Mouse (Mus musculus) heart, embryonic 10.5 days (tissue): Measurements from ENCODE around the gene Dync1i2. TPM values are rescaled to one million over a fixed set of nuclear protein-coding genes. Genes with fewer than 3 reads are reported as not detected.

Source experiments
- DNase-seq: peaks from one replicate; pipeline ENCODE4 v3.0.0-alpha.2; 2017; ENCODE audit warnings: low spot score
- H3K27ac ChIP-seq: fragments of 300-500 bp; sonication (generic); 2 replicates; pipeline ENCODE4 v1.5.1; 2016; ENCODE audit warnings: mild to moderate bottlenecking
- H3K27me3 ChIP-seq: fragments of 300-500 bp; sonication (generic); 2 replicates; pipeline ENCODE4 v1.6.1; 2016; ENCODE audit warnings: mild to moderate bottlenecking; ENCODE audit not compliant: poor library complexity, insufficient read depth, severe bottlenecking
- H3K36me3 ChIP-seq: fragments of 300-500 bp; sonication (generic); 2 replicates; pipeline ENCODE4 v1.6.1; 2016; ENCODE audit warnings: mild to moderate bottlenecking, moderate library complexity
- H3K4me1 ChIP-seq: fragments of 300-500 bp; sonication (generic); 2 replicates; pipeline ENCODE4 v1.6.1; 2016; ENCODE audit warnings: mild to moderate bottlenecking
- H3K4me3 ChIP-seq: fragments of 300-500 bp; sonication (generic); 2 replicates; pipeline ENCODE4 v1.5.1; 2016; ENCODE audit warnings: mild to moderate bottlenecking, moderate library complexity
- H3K9me3 ChIP-seq: fragments of 300-500 bp; sonication (generic); 2 replicates; pipeline ENCODE4 v1.6.1; 2016; ENCODE audit warnings: mild to moderate bottlenecking, moderate library complexity
- WGBS: fragments of 180-500 bp; shearing (Covaris S2); methylation state at CpG from one replicate; pipeline ENCODE4 v1.1.7; 2016; 5-methylcytosine and 5-hydroxymethylcytosine counted together
- polyA plus RNA-seq: library from polyadenylated mRNA; unstranded; fragments of >200 nt; fragmentation: Nextera tagmentation; extraction: Ambion mirVana; gene quantifications from 2 replicates; pipeline ENCODE4 v1.2.1, GENCODE M21; 2016

Gene Dync1i2
- 69.4 and 70.4 TPM in 2 replicates for polyA plus RNA-seq

DNA sequence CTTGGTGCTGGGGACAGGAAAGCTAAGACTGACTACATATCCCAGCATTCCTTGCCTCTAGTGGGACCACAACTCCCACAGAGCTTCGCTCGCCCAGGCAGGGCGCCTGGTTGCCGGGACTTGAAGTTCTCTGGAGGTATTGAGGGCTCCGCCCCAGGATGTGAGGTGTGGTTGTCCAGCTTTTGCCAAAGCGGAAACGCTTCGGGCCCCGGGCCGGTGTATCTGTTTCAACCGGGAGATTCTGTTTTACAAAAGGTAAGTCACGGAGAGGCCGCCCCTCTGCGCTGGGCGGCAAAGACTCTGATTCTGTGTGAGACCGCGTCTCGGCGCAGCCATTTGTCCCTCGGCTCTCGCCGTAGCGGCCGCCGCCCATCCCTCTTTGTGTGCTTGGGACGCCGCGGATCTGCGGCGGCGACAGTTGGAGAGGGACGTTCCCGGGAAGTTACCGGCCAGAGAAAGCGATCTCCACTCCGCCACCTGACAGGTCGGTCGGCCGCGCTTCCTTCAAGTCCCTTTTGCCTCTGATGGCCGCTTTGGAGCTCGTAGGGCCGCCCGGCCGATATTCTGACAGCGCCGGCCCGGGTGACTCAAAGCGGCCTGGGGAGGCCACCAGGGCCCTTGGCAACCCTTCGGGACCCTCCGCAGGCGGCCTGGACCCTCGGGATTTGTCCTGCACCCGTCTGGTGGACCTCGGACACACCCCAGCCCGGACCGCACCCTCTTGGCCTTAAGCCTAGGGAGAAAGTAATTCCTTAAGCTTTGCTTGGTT, at the start of gene Dync1i2:
Dync1i2 (plus strand) TSS at position 116 of the 769 bp plus-strand sequence.
- Histone ChIP-seq H3K9me3 (no peaks in the 10 kb centered on the region), H3K4me3 (peak within 1 kb of the TSS; percentile 99), H3K27ac (peak within 1 kb of the TSS; percentile 96), H3K36me3 (peaks cover 19% of the 10 kb centered on the region), H3K27me3 (no peaks in the 10 kb centered on the region), H3K4me1 (peaks cover 8% of the 10 kb centered on the region; the same call in 1 of the 2 replicates)
- peak; percentile 98 for DNase-seq
- WGBS, result under 1% methylated on average over 57 of the region's 57 CpGs

- H3K9me3 ChIP-seq, result no peaks in the 10 kb centered on the region
- H3K36me3 ChIP-seq, result no peaks in the 10 kb centered on the region
- H3K27me3 ChIP-seq, result no peaks in the 10 kb centered on the region
- H3K27ac ChIP-seq, result no peak overlapping the region
- no peak overlapping the region for H3K4me3 ChIP-seq
- DNase-seq, result no peak
- 80% methylated on average over 25 of the region's 25 CpGs for WGBS
- peaks cover 11% of the 10 kb centered on the region; the same call in 1 of the 2 replicates for H3K4me1 ChIP-seq
Measured at GRCm38 (mm10) chr2:71162831-71163621, 48.5 kb upstream of the Dync1i2 start.

GRCm38 (mm10) chr2:71167211-71167610, 44.3 kb upstream of the Dync1i2 start:
- DNase-seq, result no peak
- WGBS, result 69% methylated on average over 4 of the region's 4 CpGs
- H3K36me3 ChIP-seq, result no peaks in the 10 kb centered on the region

DNA sequence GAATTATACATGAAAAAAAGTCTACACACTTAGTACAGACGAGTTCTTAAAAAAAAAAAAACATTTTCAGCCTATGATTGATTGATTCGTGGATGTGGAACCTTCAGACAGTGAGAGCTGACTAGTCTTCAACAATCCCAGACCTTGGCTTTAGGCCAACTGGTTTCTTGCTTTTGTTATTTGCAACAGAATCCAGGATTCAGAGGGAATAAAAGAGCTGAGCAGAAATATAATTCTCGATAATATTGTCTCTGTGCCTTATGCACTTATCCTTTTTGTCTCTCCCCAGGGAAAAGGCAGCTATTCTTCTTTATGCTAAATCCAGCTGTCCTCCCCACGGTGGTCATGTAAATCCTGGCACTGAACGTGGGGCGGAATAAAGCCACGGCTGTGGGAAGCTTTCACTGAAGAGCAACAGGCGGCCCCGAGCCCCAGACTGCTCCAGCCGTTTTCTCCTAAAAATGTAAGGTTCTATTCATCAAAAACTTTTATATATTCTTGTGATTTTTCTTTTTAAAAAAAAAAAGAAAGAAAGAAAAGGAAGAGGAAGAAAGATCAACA, 43.0 kb upstream of the Dync1i2 start:
- Histone ChIP-seq H3K27ac (no peak overlapping the region), H3K4me3 (no peak overlapping the region), H3K27me3 (no peaks in the 10 kb centered on the region), H3K9me3 (no peaks in the 10 kb centered on the region), H3K4me1 (no peaks in the 10 kb centered on the region), H3K36me3 (no peaks in the 10 kb centered on the region)
- 72% methylated on average over 10 of the region's 10 CpGs for WGBS
- DNase-seq, result no peak

More at GRCm38 (mm10) chr2:71167211-71167610, 44.3 kb upstream of the Dync1i2 start:
- no peak overlapping the region for H3K27ac ChIP-seq
- no peak overlapping the region for H3K4me3 ChIP-seq
- H3K9me3 ChIP-seq, result no peaks in the 10 kb centered on the region
- no peaks in the 10 kb centered on the region; the same call in 1 of the 2 replicates for H3K4me1 ChIP-seq
- H3K27me3 ChIP-seq, result no peaks in the 10 kb centered on the region

DNA sequence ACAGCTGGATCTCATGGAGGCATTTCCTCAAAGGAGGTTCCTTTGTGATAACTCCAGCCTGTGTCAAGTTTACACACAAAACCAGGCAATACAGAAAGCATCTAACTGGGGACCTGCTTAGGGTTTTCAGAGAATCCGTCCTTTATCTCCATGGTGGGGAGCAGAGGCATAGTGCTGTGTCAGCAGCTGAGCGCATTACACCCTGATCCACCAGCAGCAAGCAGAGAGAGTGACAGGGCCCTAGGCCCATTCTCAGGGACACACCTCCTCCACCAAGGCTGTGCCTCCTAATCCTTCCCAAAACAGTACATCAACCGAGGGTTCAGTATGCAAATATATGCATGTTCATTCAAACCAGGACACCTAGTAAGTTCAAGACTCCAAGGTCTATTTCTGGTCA, 38.5 kb upstream of the Dync1i2 start:
- H3K4me3 ChIP-seq, result no peak overlapping the region
- H3K27me3 ChIP-seq, result no peaks in the 10 kb centered on the region
- 55% methylated on average over 3 of the region's 3 CpGs for WGBS
- H3K9me3 ChIP-seq, result no peaks in the 10 kb centered on the region
- H3K36me3 ChIP-seq, result no peaks in the 10 kb centered on the region
- no peak overlapping the region for H3K27ac ChIP-seq
- DNase-seq, result no peak
- H3K4me1 ChIP-seq, result no peaks in the 10 kb centered on the region

GRCm38 (mm10) chr2:71176329-71177249, 34.9 kb upstream of the Dync1i2 start:
- no peak for DNase-seq
- no peak overlapping the region for H3K27ac ChIP-seq
- no peaks in the 10 kb centered on the region for H3K36me3 ChIP-seq
- 59% methylated on average over 9 of the region's 9 CpGs for WGBS
- no peaks in the 10 kb centered on the region for H3K9me3 ChIP-seq
- H3K4me3 ChIP-seq, result no peak overlapping the region
- no peaks in the 10 kb centered on the region for H3K27me3 ChIP-seq
- 0 out of 2 replicates have a peak, but pooled peaks cover 5% of the 10 kb centered on the region for H3K4me1 ChIP-seq

DNA sequence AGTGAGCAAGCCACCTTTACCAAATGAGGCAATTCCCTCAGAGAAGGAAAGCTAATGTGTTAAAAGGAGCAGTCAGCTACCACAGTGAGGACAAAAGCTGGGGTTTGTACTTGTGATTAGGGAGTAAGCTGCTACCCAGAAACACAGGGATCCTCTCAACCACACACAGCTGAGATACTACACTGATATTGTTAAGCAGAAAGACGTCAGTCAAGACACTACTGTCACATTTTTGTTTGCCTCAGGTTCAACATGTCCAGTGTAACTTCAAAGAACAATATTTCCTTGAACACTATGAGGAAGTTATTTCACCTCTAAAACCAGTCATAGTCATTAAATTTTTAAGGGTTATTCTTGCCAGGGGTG, 34.3 kb upstream of the Dync1i2 start:
- no peak overlapping the region for H3K4me3 ChIP-seq
- no peaks in the 10 kb centered on the region for H3K27me3 ChIP-seq
- H3K4me1 ChIP-seq, result 0 out of 2 replicates have a peak, but pooled peaks cover 5% of the 10 kb centered on the region
- no peaks in the 10 kb centered on the region for H3K9me3 ChIP-seq
- 48% methylated on average over 1 of the region's 1 CpGs for WGBS
- no peak for DNase-seq
- no peaks in the 10 kb centered on the region for H3K36me3 ChIP-seq
- H3K27ac ChIP-seq, result no peak overlapping the region

GRCm38 (mm10) chr2:71177760-71178159, 33.7 kb upstream of the Dync1i2 start:
- Histone ChIP-seq H3K27ac (no peak overlapping the region), H3K27me3 (no peaks in the 10 kb centered on the region), H3K9me3 (no peaks in the 10 kb centered on the region), H3K36me3 (no peaks in the 10 kb centered on the region), H3K4me1 (0 out of 2 replicates have a peak, but pooled peaks cover 5% of the 10 kb centered on the region), H3K4me3 (no peak overlapping the region)
- WGBS, result 95% methylated on average over 1 of the region's 1 CpGs
- DNase-seq, result no peak

- WGBS, result 83% methylated on average over 10 of the region's 10 CpGs
- H3K4me3 ChIP-seq, result no peak overlapping the region
Measured at GRCm38 (mm10) chr2:71179716-71180115, 31.8 kb upstream of the Dync1i2 start.

DNA sequence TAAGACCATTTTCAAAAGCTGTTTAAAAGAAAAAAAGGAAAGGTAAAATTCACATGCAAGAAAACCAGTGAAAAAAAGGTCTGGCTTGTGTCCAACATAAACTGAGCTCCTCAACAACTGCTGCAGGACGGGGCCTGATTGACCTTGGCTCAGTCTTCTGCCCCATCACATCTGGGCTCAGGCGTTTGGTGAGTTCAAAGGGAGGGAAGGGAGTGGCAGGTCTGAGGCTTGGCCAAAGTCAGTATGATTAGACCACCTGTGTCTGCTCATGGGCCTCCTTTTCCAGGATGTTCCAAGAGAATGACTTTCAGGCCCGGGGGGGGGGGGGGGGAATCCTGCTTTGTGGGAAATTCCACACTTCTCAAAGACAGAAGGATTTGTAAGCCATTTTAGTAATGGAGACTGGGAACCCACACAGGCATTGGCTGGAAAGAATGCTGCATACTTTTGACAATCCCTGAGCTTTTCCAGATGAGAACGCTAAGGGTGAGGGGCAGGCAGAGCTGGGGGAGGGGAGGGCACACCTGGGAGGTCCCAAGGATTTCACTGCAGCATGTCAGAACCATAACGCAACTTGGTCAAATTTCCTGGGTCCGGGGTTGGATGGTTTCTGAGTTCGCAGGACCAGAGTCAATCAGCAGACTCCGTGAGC, 30.8 kb upstream of the Dync1i2 start:
- Histone ChIP-seq H3K27me3 (no peaks in the 10 kb centered on the region), H3K36me3 (no peaks in the 10 kb centered on the region), H3K4me3 (no peak overlapping the region), H3K4me1 (0 out of 2 replicates have a peak, but pooled peaks cover 5% of the 10 kb centered on the region), H3K27ac (no peak overlapping the region), H3K9me3 (no peaks in the 10 kb centered on the region)
- 59% methylated on average over 8 of the region's 8 CpGs for WGBS
- no peak for DNase-seq

More at GRCm38 (mm10) chr2:71179716-71180115, 31.8 kb upstream of the Dync1i2 start:
- H3K27me3 ChIP-seq, result no peaks in the 10 kb centered on the region
- H3K27ac ChIP-seq, result no peak overlapping the region
- H3K9me3 ChIP-seq, result no peaks in the 10 kb centered on the region
- H3K4me1 ChIP-seq, result 0 out of 2 replicates have a peak, but pooled peaks cover 5% of the 10 kb centered on the region
- H3K36me3 ChIP-seq, result no peaks in the 10 kb centered on the region
- DNase-seq, result no peak

DNA sequence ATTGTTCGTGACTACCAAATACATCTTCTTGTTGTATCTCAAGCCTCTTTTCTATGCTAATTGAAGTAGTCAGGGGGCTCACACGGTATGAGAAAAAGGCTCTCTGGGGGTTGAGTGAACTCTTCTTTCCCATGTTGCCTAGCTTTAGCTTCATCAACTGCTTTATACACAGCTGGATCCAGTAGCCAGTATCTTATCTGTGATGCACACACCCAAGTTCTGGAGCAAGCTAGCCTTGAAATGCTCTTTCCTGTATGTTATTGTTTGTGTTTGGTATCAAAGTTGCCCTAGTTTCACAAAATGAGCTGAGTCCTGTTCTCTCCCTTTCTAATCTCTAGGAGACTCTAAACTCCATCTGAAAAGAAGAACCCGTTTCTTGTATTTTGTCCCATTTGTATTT, 23.6 kb upstream of the Dync1i2 start:
- H3K36me3 ChIP-seq, result no peaks in the 10 kb centered on the region
- DNase-seq, result no peak
- 58% methylated on average over 3 of the region's 3 CpGs for WGBS
- H3K9me3 ChIP-seq, result no peaks in the 10 kb centered on the region
- 0 out of 2 replicates have a peak, but pooled peaks cover 6% of the 10 kb centered on the region for H3K4me1 ChIP-seq
- H3K4me3 ChIP-seq, result no peak overlapping the region
- no peak overlapping the region for H3K27ac ChIP-seq
- H3K27me3 ChIP-seq, result 0 out of 2 replicates have a peak, but pooled peaks cover 12% of the 10 kb centered on the region
